Mouse (Mus musculus) bone marrow macrophage, adult 2 months (primary cell): ENCODE measurements around the gene Hist1h2bj.

Experiments used
- CTCF ChIP-seq: IDR thresholded peaks from 2 replicates; pipeline ENCODE4 v1.5.1; 2012; ENCODE audit warnings: low read depth, mild to moderate bottlenecking, low read length, moderate library complexity
- POLR2A ChIP-seq: IDR thresholded peaks from 2 replicates; pipeline ENCODE4 v1.6.1; 2012; ENCODE audit warnings: mild to moderate bottlenecking, low read depth, low read length, borderline replicate concordance

DNA sequence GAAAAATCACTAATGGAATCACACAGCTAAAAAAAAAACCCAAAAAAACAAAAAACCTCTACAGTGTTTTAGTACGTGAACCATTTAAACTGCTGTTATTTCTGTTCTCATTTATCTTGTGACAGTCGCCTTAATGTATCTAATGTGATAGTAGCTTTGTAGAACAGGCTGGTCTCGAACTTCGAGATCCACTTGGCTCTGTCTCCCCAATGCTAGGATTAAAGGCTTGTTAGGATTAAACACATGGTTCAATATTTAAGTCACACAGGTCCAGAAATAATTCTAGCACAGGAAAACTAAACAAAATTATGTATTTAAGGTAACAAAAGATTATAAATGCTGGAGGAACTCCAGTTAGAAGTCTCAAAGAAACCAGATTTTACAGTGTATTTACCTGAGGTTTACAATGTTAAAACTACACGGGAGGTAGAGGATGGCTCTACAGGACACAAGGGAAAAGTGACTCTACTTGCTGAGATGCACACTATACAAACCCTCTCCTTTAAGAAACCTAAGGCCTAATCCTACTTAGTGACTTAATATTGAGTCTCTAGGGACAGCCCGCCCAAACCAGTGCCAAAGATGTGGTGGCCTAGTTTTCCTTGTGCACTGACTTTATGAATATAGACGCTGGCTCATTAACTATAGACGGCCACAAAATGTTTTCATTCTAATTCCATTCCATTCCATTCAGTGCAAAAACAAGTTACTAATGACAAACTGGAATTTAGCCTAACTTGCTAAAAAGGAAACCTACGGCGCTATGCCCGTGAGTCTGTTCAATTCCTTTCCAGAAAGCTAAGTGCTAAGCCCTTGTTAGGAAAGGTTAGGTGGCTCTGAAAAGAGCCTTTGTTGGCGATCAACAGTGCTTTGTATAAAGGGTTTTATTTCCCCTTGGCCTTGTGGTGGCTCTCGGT lies 1.1 kb upstream of the Hist1h2bj start:
- no peak for TF ChIP-seq CTCF
- TF ChIP-seq POLR2A, result no peak
